12 mouse cellular contexts compared by ENCODE assay signal in genomic region chr15:88323584-88324375, GRCm38 (mm10).
"Had no signal": no experiment of that assay in that cellular context is flagged by ENCODE, and none has a peak within 500 bp of the region (broad histone marks: within the 10 kb centered on the region; RNA-seq: fewer than 3 reads in every experiment).

No protein-coding gene starts in this region.

- H3K9ac ChIP-seq: kidney, embryonic 15.5 days; limb, embryonic 15.5 days; liver, embryonic 12.5 days; lung, embryonic 14.5 days; neural tube, embryonic 13.5 days had no signal

- H3K4me1 ChIP-seq: kidney, embryonic 15.5 days; limb, embryonic 15.5 days; liver, embryonic 12.5 days had no signal

- ATAC-seq: liver, embryonic 12.5 days had no signal

- H3K4me2 ChIP-seq: kidney, embryonic 15.5 days; limb, embryonic 15.5 days; liver, embryonic 12.5 days; lung, embryonic 14.5 days; midbrain, embryonic 11.5 days; neural tube, embryonic 13.5 days had no signal

- H3K36me3 ChIP-seq: kidney, embryonic 15.5 days; limb, embryonic 15.5 days; liver, embryonic 12.5 days; neural tube, embryonic 13.5 days had no signal

- H3K27me3 ChIP-seq: limb, embryonic 15.5 days; liver, embryonic 12.5 days had no signal

- H3K9me3 ChIP-seq: kidney, embryonic 15.5 days; limb, embryonic 15.5 days; neural tube, embryonic 13.5 days had no signal

- DNase-seq: kidney, postnatal 14 days; lung, embryonic 14.5 days; lung, postnatal 10 days; lung, postnatal 4 days; right cerebral cortex, adult 18-20 months; right cerebral cortex, postnatal 25 days; thymus, postnatal 36 days had no signal

- H3K27ac ChIP-seq: kidney, embryonic 15.5 days; limb, embryonic 15.5 days; liver, embryonic 12.5 days had no signal

- H3K4me3 ChIP-seq: kidney, embryonic 15.5 days; limb, embryonic 15.5 days; liver, embryonic 12.5 days; neural tube, embryonic 13.5 days had no signal
